Mouse (Mus musculus): ENCODE data around the gene Guca1a. TPM values are rescaled to one million over a fixed set of nuclear protein-coding genes. Genes with fewer than 3 reads are reported as not detected.

Gene Guca1a
- 0.80 and 0.95 TPM in 2 replicates for polyA plus RNA-seq (2014; fragmentation: Nextera tagmentation; extraction: Ambion mirVana)

GRCm38 (mm10) chr17:47400451-47400850 is at the start of gene Guca1a:
Gene Guca1a (minus strand): TSS chr17:47400584.
- no peak within 1 kb of the TSS for H3K27ac ChIP-seq (ENCODE audit: low read depth, low read length)
- no peaks in the 10 kb centered on the region for H3K36me3 ChIP-seq (ENCODE audit: control insufficient read depth, insufficient read depth, low read length)
- no peak within 1 kb of the TSS for H3K4me3 ChIP-seq (ENCODE audit: low read depth, low read length)
- 68% methylated on average over 10 of the region's 10 CpGs for WGBS
- no peaks in the 10 kb centered on the region for H3K4me1 ChIP-seq (ENCODE audit: control insufficient read depth, insufficient read depth, low read length)
- H3K4me2 ChIP-seq (ENCODE audit: low read depth, low read length): no peak within 1 kb of the TSS
- no peak for ATAC-seq (ENCODE audit: low read depth)
- no peaks in the 10 kb centered on the region for H3K27me3 ChIP-seq (ENCODE audit: control insufficient read depth, insufficient read depth, low read length)
- no peaks in the 10 kb centered on the region for H3K9me3 ChIP-seq (ENCODE audit: control insufficient read depth, low read length)
- H3K9ac ChIP-seq (replicated peaks; ENCODE audit: low read depth, low read length): no peak within 1 kb of the TSS

GRCm38 (mm10) chr17:47449432-47449831 is 49.0 kb upstream of the Guca1a start:
- Histone ChIP-seq H3K9ac (replicated peaks; ENCODE audit: low read depth, low read length) (no peak overlapping the region), H3K4me2 (ENCODE audit: low read depth, low read length) (no peak overlapping the region), H3K4me3 (ENCODE audit: low read depth, low read length) (no peak overlapping the region), H3K27ac (ENCODE audit: low read depth, low read length) (no peak overlapping the region), H3K27me3 (ENCODE audit: control insufficient read depth, insufficient read depth, low read length) (no peaks in the 10 kb centered on the region), H3K4me1 (ENCODE audit: control insufficient read depth, insufficient read depth, low read length) (no peaks in the 10 kb centered on the region), H3K36me3 (ENCODE audit: control insufficient read depth, insufficient read depth, low read length) (no peaks in the 10 kb centered on the region), H3K9me3 (ENCODE audit: control insufficient read depth, low read length) (no peaks in the 10 kb centered on the region)
- ATAC-seq (ENCODE audit: low read depth): no peak
- WGBS: 73% methylated on average over 5 of the region's 5 CpGs

GRCm38 (mm10) chr17:47448523-47449372 is 48.4 kb upstream of the Guca1a start:
- H3K27ac ChIP-seq (ENCODE audit: low read depth, low read length): no peak overlapping the region
- H3K9ac ChIP-seq (replicated peaks; ENCODE audit: low read depth, low read length): no peak overlapping the region
- no peaks in the 10 kb centered on the region for H3K4me1 ChIP-seq (ENCODE audit: control insufficient read depth, insufficient read depth, low read length)
- H3K4me3 ChIP-seq (ENCODE audit: low read depth, low read length): no peak overlapping the region
- no peaks in the 10 kb centered on the region for H3K27me3 ChIP-seq (ENCODE audit: control insufficient read depth, insufficient read depth, low read length)
- no peak overlapping the region for H3K4me2 ChIP-seq (ENCODE audit: low read depth, low read length)
- no peak for ATAC-seq (ENCODE audit: low read depth)
- no peaks in the 10 kb centered on the region for H3K9me3 ChIP-seq (ENCODE audit: control insufficient read depth, low read length)
- H3K36me3 ChIP-seq (ENCODE audit: control insufficient read depth, insufficient read depth, low read length): no peaks in the 10 kb centered on the region
- 41% methylated on average over 8 of the region's 8 CpGs for WGBS

- no peaks in the 10 kb centered on the region for H3K36me3 ChIP-seq (ENCODE audit: control insufficient read depth, insufficient read depth, low read length)
- no peak overlapping the region for H3K4me3 ChIP-seq (ENCODE audit: low read depth, low read length)
- H3K27ac ChIP-seq (ENCODE audit: low read depth, low read length): no peak overlapping the region
- H3K9me3 ChIP-seq (ENCODE audit: control insufficient read depth, low read length): no peaks in the 10 kb centered on the region
- WGBS: 91% methylated on average over 11 of the region's 11 CpGs
- H3K4me2 ChIP-seq (ENCODE audit: low read depth, low read length): no peak overlapping the region
- H3K27me3 ChIP-seq (ENCODE audit: control insufficient read depth, insufficient read depth, low read length): no peaks in the 10 kb centered on the region
- H3K4me1 ChIP-seq (ENCODE audit: control insufficient read depth, insufficient read depth, low read length): no peaks in the 10 kb centered on the region
- H3K9ac ChIP-seq (replicated peaks; ENCODE audit: low read depth, low read length): no peak overlapping the region
- ATAC-seq (ENCODE audit: low read depth): no peak
Observed at GRCm38 (mm10) chr17:47446561-47446960, 46.2 kb upstream of the Guca1a start.

DNA sequence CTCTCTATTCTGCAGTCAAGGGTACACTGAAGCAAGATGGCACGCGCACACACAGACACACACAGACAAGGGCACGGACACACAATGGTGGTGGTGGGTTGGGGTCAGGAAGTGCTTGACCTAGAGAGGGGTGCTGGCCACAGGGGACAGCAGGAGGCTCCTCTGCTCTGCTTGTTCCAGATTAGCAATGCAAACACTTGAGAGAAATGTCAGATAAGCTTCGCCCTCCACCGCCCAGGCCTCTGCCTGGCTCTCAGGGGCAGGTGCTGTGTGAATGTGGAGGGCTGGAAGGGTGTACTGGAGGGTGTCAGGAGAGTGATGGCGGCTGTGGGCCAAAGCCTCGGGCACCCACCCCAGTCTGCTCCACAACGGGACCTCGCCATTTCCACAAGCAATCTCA is 45.6 kb upstream of the Guca1a start:
- WGBS: 82% methylated on average over 9 of the region's 9 CpGs
- no peak for ATAC-seq (ENCODE audit: low read depth)
- Histone ChIP-seq H3K36me3 (ENCODE audit: control insufficient read depth, insufficient read depth, low read length) (no peaks in the 10 kb centered on the region), H3K27me3 (ENCODE audit: control insufficient read depth, insufficient read depth, low read length) (no peaks in the 10 kb centered on the region), H3K27ac (ENCODE audit: low read depth, low read length) (no peak overlapping the region), H3K4me2 (ENCODE audit: low read depth, low read length) (no peak overlapping the region), H3K9ac (replicated peaks; ENCODE audit: low read depth, low read length) (no peak overlapping the region), H3K9me3 (ENCODE audit: control insufficient read depth, low read length) (no peaks in the 10 kb centered on the region), H3K4me3 (ENCODE audit: low read depth, low read length) (no peak overlapping the region), H3K4me1 (ENCODE audit: control insufficient read depth, insufficient read depth, low read length) (no peaks in the 10 kb centered on the region)

DNA sequence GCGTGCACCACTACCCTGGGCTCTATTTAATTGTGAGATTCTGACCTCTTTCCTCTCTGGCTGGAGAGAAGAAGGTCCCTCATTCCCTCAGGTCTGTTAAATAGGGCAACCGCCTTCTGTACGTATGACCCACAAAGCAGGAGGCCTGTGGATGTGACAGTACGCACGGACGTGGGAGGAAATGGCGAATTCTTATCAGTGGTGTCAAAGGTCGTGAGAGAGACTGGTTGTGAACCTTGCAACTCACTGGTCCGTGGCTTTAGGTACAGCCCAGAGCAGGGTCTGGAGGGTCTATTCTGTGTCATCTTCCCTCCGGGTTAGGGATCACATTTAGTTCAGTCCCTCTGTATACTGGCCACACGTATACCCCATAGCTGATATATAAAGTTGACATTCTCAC is 45.1 kb upstream of the Guca1a start:
- Histone ChIP-seq H3K27ac (ENCODE audit: low read depth, low read length) (no peak overlapping the region), H3K27me3 (ENCODE audit: control insufficient read depth, insufficient read depth, low read length) (no peaks in the 10 kb centered on the region), H3K4me3 (ENCODE audit: low read depth, low read length) (no peak overlapping the region), H3K4me1 (ENCODE audit: control insufficient read depth, insufficient read depth, low read length) (no peaks in the 10 kb centered on the region), H3K9ac (replicated peaks; ENCODE audit: low read depth, low read length) (no peak overlapping the region), H3K36me3 (ENCODE audit: control insufficient read depth, insufficient read depth, low read length) (no peaks in the 10 kb centered on the region), H3K9me3 (ENCODE audit: control insufficient read depth, low read length) (no peaks in the 10 kb centered on the region), H3K4me2 (ENCODE audit: low read depth, low read length) (no peak overlapping the region)
- WGBS: 88% methylated on average over 11 of the region's 11 CpGs
- ATAC-seq (ENCODE audit: low read depth): no peak

DNA sequence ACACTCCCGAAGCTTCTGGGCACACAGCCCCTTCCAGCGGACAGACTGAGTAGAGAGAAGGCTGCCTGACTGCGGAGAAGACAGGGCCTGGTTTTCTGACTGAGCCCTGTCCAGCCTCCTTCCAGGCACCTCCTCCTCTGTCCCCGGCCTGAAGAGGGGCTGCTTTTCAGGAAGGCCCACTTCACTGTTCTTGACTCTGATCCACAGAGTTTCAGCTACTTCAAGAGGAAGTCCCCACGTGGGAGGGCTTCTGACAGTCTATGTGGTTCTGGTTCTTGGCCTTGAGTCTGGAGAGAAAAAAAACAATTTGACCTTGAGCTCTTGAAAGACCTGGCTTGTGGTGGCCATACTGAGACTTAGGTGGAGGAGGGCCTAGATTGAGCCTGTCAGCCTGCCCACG is 43.7 kb upstream of the Guca1a start:
- Histone ChIP-seq H3K9me3 (ENCODE audit: control insufficient read depth, low read length) (no peaks in the 10 kb centered on the region), H3K4me1 (ENCODE audit: control insufficient read depth, insufficient read depth, low read length) (no peaks in the 10 kb centered on the region), H3K9ac (replicated peaks; ENCODE audit: low read depth, low read length) (no peak overlapping the region), H3K4me3 (ENCODE audit: low read depth, low read length) (no peak overlapping the region), H3K27me3 (ENCODE audit: control insufficient read depth, insufficient read depth, low read length) (no peaks in the 10 kb centered on the region), H3K4me2 (ENCODE audit: low read depth, low read length) (no peak overlapping the region), H3K36me3 (ENCODE audit: control insufficient read depth, insufficient read depth, low read length) (no peaks in the 10 kb centered on the region), H3K27ac (ENCODE audit: low read depth, low read length) (no peak overlapping the region)
- WGBS: 74% methylated on average over 6 of the region's 6 CpGs
- ATAC-seq (ENCODE audit: low read depth): no peak

GRCm38 (mm10) chr17:47442271-47442670 is 41.9 kb upstream of the Guca1a start:
- Histone ChIP-seq H3K36me3 (ENCODE audit: control insufficient read depth, insufficient read depth, low read length) (no peaks in the 10 kb centered on the region), H3K27me3 (ENCODE audit: control insufficient read depth, insufficient read depth, low read length) (peaks cover 6% of the 10 kb centered on the region), H3K4me3 (ENCODE audit: low read depth, low read length) (no peak overlapping the region), H3K9me3 (ENCODE audit: control insufficient read depth, low read length) (no peaks in the 10 kb centered on the region), H3K4me2 (ENCODE audit: low read depth, low read length) (no peak overlapping the region), H3K27ac (ENCODE audit: low read depth, low read length) (no peak overlapping the region), H3K4me1 (ENCODE audit: control insufficient read depth, insufficient read depth, low read length) (no peaks in the 10 kb centered on the region), H3K9ac (replicated peaks; ENCODE audit: low read depth, low read length) (no peak overlapping the region)
- no peak for ATAC-seq (ENCODE audit: low read depth)
- WGBS: 86% methylated on average over 3 of the region's 3 CpGs

- Histone ChIP-seq H3K27me3 (ENCODE audit: control insufficient read depth, insufficient read depth, low read length) (peaks cover 14% of the 10 kb centered on the region), H3K4me2 (ENCODE audit: low read depth, low read length) (no peak overlapping the region), H3K4me1 (ENCODE audit: control insufficient read depth, insufficient read depth, low read length) (no peaks in the 10 kb centered on the region), H3K27ac (ENCODE audit: low read depth, low read length) (no peak overlapping the region), H3K4me3 (ENCODE audit: low read depth, low read length) (no peak overlapping the region), H3K36me3 (ENCODE audit: control insufficient read depth, insufficient read depth, low read length) (no peaks in the 10 kb centered on the region), H3K9ac (replicated peaks; ENCODE audit: low read depth, low read length) (no peak overlapping the region), H3K9me3 (ENCODE audit: control insufficient read depth, low read length) (no peaks in the 10 kb centered on the region)
- ATAC-seq (ENCODE audit: low read depth): no peak
- 79% methylated on average over 19 of the region's 19 CpGs for WGBS
Observed at GRCm38 (mm10) chr17:47441296-47442051, 41.1 kb upstream of the Guca1a start.

All from neural tube, embryonic 14.5 days (tissue).